Mouse (Mus musculus) small intestine, adult 2 months (tissue): Measurements from ENCODE around the gene Sec23a.

Experiments used
- CTCF ChIP-seq: fragments of 200-500 bp; IDR thresholded peaks from 2 replicates; pipeline ENCODE4 v1.5.1; 2012; ENCODE audit warnings: low read depth, mild to moderate bottlenecking, control low read depth, inconsistent platforms, low read length, moderate library complexity, mixed read lengths; ENCODE audit not compliant: insufficient replicate concordance, insufficient read length; ENCODE audit errors: extremely low read depth
- POLR2A ChIP-seq: fragments of 200-500 bp; IDR thresholded peaks from 2 replicates; pipeline ENCODE4 v1.6.1; 2012; ENCODE audit warnings: low read depth, mild to moderate bottlenecking, control low read depth, inconsistent platforms, low read length, moderate library complexity

DNA sequence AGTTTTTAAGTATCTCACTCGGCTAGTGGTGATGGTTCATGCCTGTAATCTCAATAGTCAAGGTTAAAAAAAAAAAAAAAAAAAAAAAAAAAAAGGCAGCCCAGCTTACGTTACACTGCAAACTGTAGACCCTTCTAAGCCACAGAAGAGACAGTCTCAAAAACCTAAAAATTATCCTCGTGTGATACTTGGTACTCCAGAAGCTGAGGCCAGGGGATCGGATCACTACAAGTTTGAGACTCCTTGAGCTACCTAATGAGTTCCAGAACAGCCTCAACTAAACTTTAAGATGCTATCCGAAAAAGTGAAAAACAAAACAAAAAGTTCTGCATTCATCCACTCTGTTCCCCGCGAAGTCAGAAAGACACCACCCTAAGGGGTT is 884 bp upstream of the Sec23a start:
- no peak for TF ChIP-seq CTCF
- no peak for TF ChIP-seq POLR2A
